Comparison of ENCODE assay signal across 8 mouse cellular contexts in the genomic region with DNA sequence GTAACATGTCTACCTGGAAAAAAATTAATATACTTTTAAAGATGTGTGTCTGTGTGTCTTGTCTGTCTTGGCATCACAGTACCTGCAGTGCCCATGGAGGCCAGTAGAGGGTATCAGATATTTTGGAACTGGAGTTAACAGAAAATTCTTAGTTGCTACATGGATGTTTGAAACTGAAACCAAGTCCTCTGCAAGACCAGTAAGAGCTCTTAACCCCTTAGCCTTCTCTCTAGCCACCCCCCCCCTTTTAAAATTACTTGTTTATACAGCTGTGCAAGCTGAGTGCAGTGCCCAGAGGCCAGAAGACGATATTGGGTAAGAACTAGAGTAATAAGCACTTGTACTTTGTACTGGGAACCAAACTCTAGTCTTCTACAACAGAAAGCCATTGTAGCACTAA. TPM values are rescaled to one million over a fixed set of nuclear protein-coding genes. Genes with fewer than 3 reads are reported as not detected.
A peak's percentile ranks its signal among the peaks of the same experiment; 100 is the strongest.
DNase-seq lines count a peak whose midpoint lies in the region; ATAC-seq and TF ChIP-seq lines count a peak whose summit lies in the region.

No protein-coding gene starts in this region.

- H3K4me1 ChIP-seq in intestine, postnatal 0 days (replicated peaks; ENCODE audit: control insufficient read depth, insufficient read depth, low read length) = peaks cover 5% of the 10 kb centered on the region; the same call in 1 of the 2 replicates
- peaks cover 20% of the 10 kb centered on the region for H3K4me1 ChIP-seq in liver, embryonic 16.5 days (ENCODE audit: control insufficient read depth, low read depth, low read length)

- no peak overlapping the region; the same call in 1 of the 2 replicates for H3K4me2 ChIP-seq in intestine, postnatal 0 days (replicated peaks; ENCODE audit: low read depth)
- H3K4me2 ChIP-seq in liver, embryonic 16.5 days (ENCODE audit: low read depth, low read length) = 0 out of 2 replicates have a peak overlapping the region, but pooled peaks have one; percentile 17

- no peaks in the 10 kb centered on the region for H3K27me3 ChIP-seq in intestine, postnatal 0 days (replicated peaks; ENCODE audit: control insufficient read depth, insufficient read depth, low read length)
- no peaks in the 10 kb centered on the region for H3K27me3 ChIP-seq in liver, embryonic 16.5 days (ENCODE audit: control insufficient read depth, insufficient read depth, low read depth, low read length)

- peak; percentile 58 for DNase-seq in 3134 (ENCODE audit: extremely low read depth, insufficient read length, low spot score)
- peak; percentile 81 for DNase-seq in CD4-positive helper T cell, adult 2 months (ENCODE audit: low read depth, low spot score)
- peak; percentile 66 for DNase-seq in brain, adult 2 months (ENCODE audit: low read depth, low spot score)
- peak; percentile 65 for DNase-seq in fibroblast of lung, adult 2 months (ENCODE audit: low read depth)
- peak; percentile 16 for DNase-seq in retina, postnatal 7 days (ENCODE audit: low read depth, low spot score)
- DNase-seq in urinary bladder, postnatal 25 days (ENCODE audit: low spot score) = peak; percentile 44

- no peaks in the 10 kb centered on the region for H3K9me3 ChIP-seq in intestine, postnatal 0 days (ENCODE audit: control insufficient read depth)
- H3K9me3 ChIP-seq in liver, embryonic 16.5 days (replicated peaks; ENCODE audit: control insufficient read depth, low read length) = no peaks in the 10 kb centered on the region

- peak overlapping the region; percentile 17; the same call in 1 of the 2 replicates for H3K27ac ChIP-seq in intestine, postnatal 0 days (ENCODE audit: low read depth, low read length)
- H3K27ac ChIP-seq in liver, embryonic 16.5 days (ENCODE audit: low read length) = no peak overlapping the region

- H3K9ac ChIP-seq in intestine, postnatal 0 days (ENCODE audit: low read depth, low read length) = no peak overlapping the region
- no peak overlapping the region for H3K9ac ChIP-seq in liver, embryonic 16.5 days (ENCODE audit: low read depth, low read length)

- peak; percentile 69 for TF ChIP-seq CTCF in intestine, postnatal 0 days (IDR thresholded peaks at IDR 0.05; ENCODE audit: low read depth)

- ATAC-seq in intestine, postnatal 0 days = peak; percentile 86
- ATAC-seq in liver, embryonic 16.5 days (ENCODE audit: low read depth) = no peak

- 3% methylated on average over 1 of the region's 1 CpGs for WGBS in intestine, postnatal 0 days
- 60% methylated on average over 1 of the region's 1 CpGs for WGBS in liver, embryonic 16.5 days (ENCODE audit: insufficient replicate concordance)

- H3K36me3 ChIP-seq in intestine, postnatal 0 days (ENCODE audit: control insufficient read depth, insufficient read depth) = peaks cover 22% of the 10 kb centered on the region
- H3K36me3 ChIP-seq in liver, embryonic 16.5 days (ENCODE audit: control insufficient read depth, insufficient read depth) = peaks cover 18% of the 10 kb centered on the region

- H3K4me3 ChIP-seq in intestine, postnatal 0 days (ENCODE audit: low read depth, low read length) = no peak overlapping the region
- no peak overlapping the region for H3K4me3 ChIP-seq in liver, embryonic 16.5 days (ENCODE audit: low read depth, low read length)

RNA-seq across cellular contexts. Expression of a gene that starts 2.2 kb away (rescaled TPM):
- polyA plus RNA-seq in intestine, postnatal 0 days (2015; fragmentation: Nextera tagmentation; extraction: Ambion mirVana) = 471 and 493 TPM in 2 replicates
- polyA plus RNA-seq in liver, embryonic 16.5 days (2015; fragmentation: Nextera tagmentation; extraction: Ambion mirVana) = 370 and 434 TPM in 2 replicates

RNA-seq across cellular contexts. Expression of a gene that starts 28.1 kb away (rescaled TPM):
- 17.2 and 20.2 TPM in 2 replicates for polyA plus RNA-seq in intestine, postnatal 0 days (2015; fragmentation: Nextera tagmentation; extraction: Ambion mirVana)
- 3.4 and 4.2 TPM in 2 replicates for polyA plus RNA-seq in liver, embryonic 16.5 days (2015; fragmentation: Nextera tagmentation; extraction: Ambion mirVana)

Comparison
In these comparisons a context has a peak if more than half of its experiments do, and no peak if none do; other contexts are left out.
1. DNase-seq: peak in every context shown above with its lines; median percentile 81 in CD4-positive helper T cell, adult 2 months; 66 in brain, adult 2 months; 65 in fibroblast of lung, adult 2 months; 58 in 3134; 44 in urinary bladder, postnatal 25 days; 16 in retina, postnatal 7 days.